Mouse (Mus musculus): ENCODE measurements around the gene Dhx38.

Gene Dhx38

DNA sequence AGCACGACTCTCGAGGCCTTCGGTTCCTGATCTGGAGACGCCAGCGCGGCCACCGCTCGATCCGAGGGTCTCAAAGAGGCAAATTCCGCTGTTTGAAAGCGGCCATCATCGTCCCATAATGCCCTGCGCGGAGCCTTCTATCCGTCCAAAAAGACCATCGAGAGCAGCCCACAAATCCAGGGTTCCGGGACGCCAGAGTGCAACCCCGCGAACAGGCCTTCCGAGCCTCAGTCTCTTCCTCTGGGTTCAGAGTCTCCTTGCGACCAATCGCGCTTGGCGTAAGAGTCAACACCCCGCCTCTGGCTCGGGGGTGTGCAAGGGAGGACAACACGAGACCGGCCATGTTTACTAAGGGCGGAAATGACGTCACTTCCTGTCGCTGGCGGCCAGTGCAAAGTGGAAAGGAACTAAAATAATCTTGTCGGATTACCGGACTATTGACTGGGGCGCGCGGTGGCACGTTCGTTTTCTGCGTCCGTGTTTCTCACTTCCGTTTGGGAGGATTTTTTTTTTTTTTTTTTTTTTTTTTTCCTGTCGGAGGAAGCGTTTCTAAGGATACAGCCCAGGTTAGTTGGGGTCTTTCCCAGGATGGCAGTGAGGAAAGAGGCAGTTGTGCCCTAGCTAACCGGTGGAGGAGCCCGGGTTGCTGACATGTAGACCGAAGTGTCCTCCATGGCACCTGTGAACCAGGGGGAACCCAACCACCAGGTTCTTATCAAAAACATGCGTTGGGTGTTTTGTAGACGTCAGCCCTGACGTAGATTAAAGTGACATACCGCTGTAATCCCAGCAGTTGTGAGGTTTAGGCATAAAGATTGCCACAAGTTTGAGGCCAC, at the start of gene Dhx38, which contains the start of gene Txnl4b:
Gene Dhx38 (minus strand): TSS at position 364 of the 836 bp plus-strand sequence.
Gene Txnl4b (plus strand): TSS at position 395 of the 836 bp plus-strand sequence.
- WGBS = under 1% methylated on average over 52 of the region's 52 CpGs

DNA sequence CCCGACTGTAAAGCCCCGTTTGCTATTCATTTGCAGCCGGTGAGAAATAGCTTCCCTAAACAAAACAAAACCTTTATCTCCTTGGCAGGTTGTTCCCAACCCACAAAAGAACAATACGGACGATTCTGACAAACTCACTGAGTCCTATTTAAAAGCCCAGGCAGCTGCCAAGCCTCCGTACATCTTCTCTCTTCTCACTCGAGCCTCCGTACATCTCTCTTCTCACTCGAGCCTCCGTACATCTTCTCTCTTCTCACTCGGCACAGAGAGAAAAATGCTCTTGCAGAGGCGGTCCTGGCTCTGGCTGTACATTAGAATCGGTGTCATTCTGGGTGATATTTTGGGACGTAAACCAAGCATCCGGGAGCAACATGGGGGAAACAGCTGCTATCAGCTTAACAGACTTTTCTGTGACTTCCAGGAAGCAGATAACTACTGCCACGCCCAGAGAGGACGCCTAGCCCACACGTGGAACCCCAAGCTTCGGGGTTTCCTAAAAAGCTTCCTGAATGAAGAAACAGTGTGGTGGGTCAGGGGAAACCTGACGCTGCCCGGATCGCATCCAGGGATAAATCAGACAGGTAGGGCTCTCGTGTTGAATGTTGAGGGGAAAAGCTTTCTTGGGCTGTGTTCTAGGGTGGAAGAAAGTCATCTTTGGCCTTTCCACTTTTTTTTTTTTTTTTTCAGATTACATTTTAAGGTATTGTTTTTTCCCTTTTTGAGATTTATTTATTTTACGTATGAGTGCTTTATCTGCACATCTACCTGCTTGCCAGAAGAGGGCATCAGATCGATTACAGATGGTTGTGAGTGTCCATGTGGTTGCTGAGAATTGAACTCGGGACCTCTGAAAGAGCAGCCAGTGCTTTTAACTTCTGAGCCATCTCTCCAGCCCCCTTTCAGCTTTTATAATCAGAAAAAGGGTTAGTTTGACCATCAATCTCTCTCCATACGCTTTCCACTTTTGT, 48.9 kb upstream of the Dhx38 start, which contains the start of gene Pkd1l3:
Gene Pkd1l3 (plus strand): TSS at position 275 of the 968 bp plus-strand sequence.
- 25% methylated on average over 27 of the region's 27 CpGs for WGBS

DNA sequence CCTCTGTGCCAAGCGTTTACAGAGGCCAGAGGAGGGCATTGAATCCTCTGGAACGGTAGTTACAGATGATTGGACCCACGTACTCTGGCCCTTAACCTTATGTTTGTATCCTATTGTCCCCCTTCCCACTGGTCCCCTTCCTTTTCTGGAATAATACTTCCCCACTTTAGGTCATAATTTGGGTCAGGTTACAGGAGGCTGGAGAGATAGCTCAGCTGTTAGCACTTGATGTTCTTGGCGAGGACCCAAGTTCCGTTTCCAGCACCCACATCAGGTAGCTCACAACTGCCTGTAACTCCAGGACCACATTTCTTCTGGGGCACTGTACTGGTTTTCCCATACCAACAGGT, 43.5 kb upstream of the Dhx38 start:
- 15% methylated on average over 5 of the region's 5 CpGs for WGBS

GRCm38 (mm10) chr8:109608271-109609152, 42.9 kb upstream of the Dhx38 start, which contains the start of gene Dhodh:
Dhodh (minus strand) TSS chr8:109608673.
- under 1% methylated on average over 42 of the region's 42 CpGs for WGBS

- 4% methylated on average over 12 of the region's 12 CpGs for WGBS
These were observed 42.0 kb upstream of the Dhx38 start for GRCm38 (mm10) chr8:109607650-109608049.

DNA sequence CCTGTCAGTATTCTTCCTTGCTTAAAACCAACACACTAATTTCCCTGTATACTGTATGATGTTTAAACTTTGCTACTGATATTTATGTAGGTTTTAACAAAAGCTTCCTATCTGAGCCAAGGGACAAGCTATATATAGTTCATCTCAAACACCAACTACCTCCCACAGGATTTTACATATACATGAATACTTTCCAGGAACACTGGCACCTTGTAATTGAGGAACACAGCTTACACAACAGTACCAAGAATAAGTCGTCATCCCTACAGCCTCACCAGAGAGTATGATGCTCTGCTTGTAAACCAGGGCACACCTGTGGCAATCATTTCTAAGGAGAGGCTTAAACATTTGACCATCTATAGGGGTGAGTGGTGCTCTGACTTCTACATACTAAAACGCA, 41.1 kb upstream of the Dhx38 start:
- WGBS = 56% methylated on average over 2 of the region's 2 CpGs

DNA sequence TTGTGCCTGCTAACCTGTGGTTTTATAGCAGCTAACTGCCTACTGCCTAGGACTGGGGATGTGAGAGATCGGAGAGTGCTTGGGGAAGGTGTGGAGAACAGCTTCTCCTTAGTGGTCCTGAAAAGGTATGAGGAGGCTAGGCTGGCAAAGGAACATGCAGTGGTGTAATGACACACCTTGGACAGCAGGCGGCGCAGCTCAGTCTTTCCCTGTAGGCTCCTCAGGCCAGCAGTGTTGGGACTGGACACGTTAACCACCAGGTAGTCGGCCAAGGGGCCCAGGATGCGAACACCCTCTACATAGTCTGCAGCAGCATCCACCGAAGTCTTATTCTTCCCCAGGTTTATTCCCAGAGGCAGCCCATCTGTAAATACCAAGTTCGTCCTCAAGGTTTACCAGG, 30.2 kb upstream of the Dhx38 start:
- 53% methylated on average over 8 of the region's 8 CpGs for WGBS

- WGBS = 70% methylated on average over 6 of the region's 6 CpGs
These were observed 27.6 kb upstream of the Dhx38 start for GRCm38 (mm10) chr8:109593117-109593788.

DNA sequence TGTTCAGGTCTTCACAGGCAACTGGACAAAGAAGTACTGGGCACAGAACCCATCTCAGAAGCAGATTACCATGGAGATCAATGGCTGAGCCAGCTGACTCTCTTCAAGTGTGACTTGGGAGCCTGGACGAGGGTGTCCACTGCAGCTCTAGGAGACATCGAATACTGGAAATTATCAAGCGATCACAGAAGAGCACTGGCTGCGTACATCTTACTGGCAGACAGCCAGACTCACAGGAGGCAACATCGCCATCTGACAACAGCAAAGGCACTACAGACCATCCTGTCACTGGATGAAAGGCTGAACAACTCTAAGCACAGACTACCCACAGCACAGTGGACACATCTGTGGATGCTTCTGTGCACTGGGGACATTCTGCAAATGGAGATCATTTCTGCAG, 26.5 kb upstream of the Dhx38 start:
- WGBS = 81% methylated on average over 5 of the region's 5 CpGs

DNA sequence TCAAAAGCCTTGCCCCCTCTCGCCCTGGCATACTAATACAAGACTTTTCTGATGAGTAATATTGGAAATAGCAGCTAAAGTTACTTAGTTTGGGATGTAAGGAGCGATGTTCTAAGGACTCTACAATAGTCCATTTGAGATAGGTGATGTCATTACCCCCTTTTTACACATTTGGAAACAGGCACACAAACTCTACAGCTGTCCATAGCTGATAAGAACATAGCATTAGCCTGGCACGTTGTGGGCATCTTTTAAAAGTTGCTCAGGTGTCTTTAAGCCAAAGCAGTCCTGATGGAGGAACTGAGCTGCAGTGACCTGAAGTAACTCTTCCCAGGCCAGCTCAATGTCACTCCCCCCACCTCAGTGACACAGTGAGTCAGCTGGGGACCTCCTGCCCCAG, 25.7 kb upstream of the Dhx38 start:
- 90% methylated on average over 3 of the region's 3 CpGs for WGBS

DNA sequence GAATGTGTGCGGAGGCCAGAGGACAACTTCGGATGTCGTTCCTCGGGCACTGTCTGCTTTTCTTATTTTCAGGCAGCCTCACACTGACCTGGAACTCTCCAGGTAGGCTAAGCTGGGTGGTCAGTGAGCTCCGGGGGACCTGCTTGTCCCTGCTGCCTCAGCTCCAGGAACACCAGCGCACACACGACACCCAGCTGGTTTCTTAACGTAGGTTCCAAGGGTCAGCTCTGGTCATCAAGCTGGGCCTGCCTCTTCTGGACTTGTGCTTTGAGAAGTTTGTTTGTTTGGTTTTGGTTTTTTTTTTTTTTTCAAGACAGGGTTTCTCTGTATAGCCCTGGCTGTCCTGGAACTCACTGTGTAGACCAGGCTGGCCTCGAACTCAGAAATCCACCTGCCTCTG, 25.2 kb upstream of the Dhx38 start:
- 90% methylated on average over 9 of the region's 9 CpGs for WGBS

GRCm38 (mm10) chr8:109586972-109587504, 21.4 kb upstream of the Dhx38 start:
- WGBS = 68% methylated on average over 7 of the region's 7 CpGs

- WGBS = 88% methylated on average over 3 of the region's 3 CpGs
These were observed 19.2 kb upstream of the Dhx38 start for GRCm38 (mm10) chr8:109584830-109585229.

- 66% methylated on average over 4 of the region's 4 CpGs for WGBS
These were observed 18.6 kb upstream of the Dhx38 start for GRCm38 (mm10) chr8:109584293-109584692.

GRCm38 (mm10) chr8:109578900-109579301, 13.2 kb upstream of the Dhx38 start, which contains the start of gene Hp:
Hp (minus strand) TSS chr8:109579172.
- WGBS = 66% methylated on average over 8 of the region's 8 CpGs

DNA sequence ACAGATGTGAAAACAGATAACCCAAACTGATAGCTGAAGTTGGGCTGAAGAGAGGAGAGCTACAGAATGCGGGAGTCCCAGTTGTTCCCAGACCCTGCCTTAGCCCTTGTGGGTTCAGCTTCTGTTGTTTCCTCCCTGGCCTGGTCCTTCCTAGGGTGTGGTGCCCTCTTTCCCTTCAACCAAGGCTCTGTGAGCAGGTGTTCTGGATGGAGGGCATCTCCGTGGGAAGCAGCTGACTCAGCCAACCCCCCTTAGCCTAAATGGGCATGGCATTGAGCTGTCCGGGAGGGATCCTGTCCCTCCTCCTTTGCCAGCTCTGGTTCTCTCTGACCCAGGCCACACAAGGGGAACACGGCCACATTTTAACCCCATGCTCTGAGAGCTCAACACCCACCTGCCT, 10.7 kb upstream of the Dhx38 start:
- WGBS = 81% methylated on average over 4 of the region's 4 CpGs

- WGBS = 91% methylated on average over 12 of the region's 12 CpGs
These were observed 5.5 kb upstream of the Dhx38 start for GRCm38 (mm10) chr8:109571139-109571538.

DNA sequence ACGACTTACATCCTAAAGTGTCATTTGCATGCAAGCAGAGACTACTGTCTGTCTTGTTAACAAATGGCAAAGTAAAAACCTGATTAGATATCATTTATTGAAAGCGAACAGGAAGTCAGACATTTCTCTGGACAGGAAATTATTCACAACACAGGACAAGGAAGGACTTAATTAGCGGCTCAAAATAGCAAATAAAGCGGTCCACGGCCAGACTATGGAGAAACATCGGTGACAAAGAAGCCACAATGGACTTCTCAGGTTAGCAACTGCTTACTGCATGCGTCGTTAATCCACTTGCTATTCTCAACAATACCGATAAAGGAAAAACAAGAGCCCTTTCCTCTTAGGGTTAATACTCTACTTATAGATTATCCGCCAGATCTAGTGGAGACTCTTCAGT, 895 bp downstream of the Dhx38 start:
- WGBS = 3% methylated on average over 10 of the region's 10 CpGs

GRCm38 (mm10) chr8:109563881-109564280, 1.8 kb downstream of the Dhx38 start:
- WGBS = 66% methylated on average over 2 of the region's 2 CpGs

DNA sequence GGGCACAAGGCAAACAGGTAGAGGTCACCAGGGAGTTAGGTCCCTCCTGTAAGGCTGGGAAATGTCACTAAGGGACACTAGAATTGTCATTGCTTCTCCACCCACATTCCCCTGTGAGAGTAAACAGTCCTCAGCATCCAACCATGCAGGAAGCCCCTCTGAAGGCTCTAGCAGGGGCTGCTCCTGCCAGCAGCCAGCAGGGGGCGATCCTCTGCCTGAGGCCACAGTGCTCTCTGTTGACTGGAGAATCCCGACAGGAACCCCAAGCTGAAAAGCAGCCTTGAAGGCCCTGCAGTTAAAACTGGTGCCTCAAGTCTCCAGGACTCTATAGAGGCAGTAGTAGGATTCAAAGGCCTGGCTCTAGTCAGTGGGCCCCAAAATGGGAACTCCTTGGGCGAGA, 14.0 kb downstream of the Dhx38 start:
- 41% methylated on average over 3 of the region's 3 CpGs for WGBS

Data from cerebral cortex, adult 2 months (tissue).